Mouse (Mus musculus): ENCODE results near the gene BC053393. TPM values are rescaled to one million over a fixed set of nuclear protein-coding genes. Genes with fewer than 3 reads are reported as not detected.

Gene BC053393
- 0.02 and 0.04 TPM in 2 replicates for polyA plus RNA-seq (2012; rRNA removed)

DNA sequence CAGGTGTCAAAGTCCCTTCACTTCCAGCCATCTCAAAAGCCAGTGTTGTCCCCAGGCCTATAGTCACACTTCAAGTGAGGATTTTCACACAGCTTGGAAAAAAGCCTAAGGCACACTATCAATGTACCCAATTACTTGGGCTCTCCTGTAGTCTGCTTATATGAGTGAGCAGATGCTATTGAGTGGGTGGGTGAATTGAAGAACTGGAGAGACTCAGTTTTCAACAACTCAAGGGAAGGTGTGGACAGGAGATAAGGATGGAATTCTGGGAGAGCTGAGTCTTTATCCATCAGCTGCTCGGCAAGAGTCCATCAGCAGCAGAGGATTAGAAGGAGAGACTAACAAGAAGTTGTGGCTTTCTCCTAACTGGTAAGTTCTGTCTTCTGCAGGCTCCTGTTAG, at the start of gene BC053393:
TSS of gene BC053393 (plus strand) at position 210 of the 400 bp plus-strand sequence.

DNA sequence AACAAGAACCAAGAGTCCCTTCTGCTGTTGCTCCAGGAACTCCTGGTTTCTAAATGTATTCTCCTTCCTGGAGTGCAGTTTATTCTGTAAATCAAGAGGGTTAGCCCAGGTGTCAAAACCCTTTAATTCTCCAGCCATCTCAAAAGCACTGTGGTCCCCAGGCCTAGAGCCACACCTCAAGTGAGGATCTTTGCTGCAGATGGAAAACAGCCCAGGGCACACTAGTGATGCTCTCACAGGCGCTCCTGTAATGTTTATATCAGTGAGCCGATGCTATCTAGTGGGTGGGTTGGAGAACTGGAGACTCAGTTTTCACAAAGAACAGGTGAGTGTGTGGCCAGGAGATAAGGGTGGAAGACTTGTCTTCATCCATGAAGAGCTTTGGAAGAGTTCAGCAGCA, 47.4 kb upstream of the BC053393 start, which contains the start of gene Gm12169:
TSS of gene Gm12169 (plus strand) at position 301 of the 400 bp plus-strand sequence.

DNA sequence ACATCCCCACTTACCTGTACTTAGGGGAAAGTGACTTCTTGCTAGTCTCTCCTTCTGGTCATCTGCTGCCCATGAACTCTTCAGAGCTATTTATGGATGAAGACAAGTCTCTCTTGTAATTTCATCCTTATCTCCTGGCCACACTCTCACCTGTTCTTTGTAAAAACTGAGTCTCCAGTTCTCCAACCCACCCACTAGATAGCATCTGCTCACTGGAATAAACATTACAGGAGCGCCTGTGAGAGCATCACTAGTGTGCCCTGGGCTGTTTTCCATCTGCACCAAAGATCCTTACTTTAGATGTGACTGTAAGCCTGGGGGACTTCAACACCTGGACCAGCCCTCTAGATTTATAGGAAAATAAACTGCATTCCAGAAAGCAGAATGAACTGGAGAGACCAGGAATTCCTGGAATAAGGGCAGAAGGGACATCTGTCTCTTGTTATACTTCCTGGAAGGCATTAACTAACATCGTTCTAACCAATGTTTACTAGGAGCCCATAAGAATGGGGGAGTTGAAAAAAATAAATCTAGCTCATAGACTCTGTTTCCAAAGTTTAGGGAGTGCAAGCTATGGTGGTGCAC, 58.0 kb downstream of the BC053393 start, which contains the start of gene Dppa1:
TSS of gene Dppa1 (minus strand) at position 51 of the 585 bp plus-strand sequence.

Other genes with a start within 250 kb of the BC053393 start
- 0.06 TPM in 1 of 2 replicates, not detected in the other for gene Itk, start 182.0 kb upstream of the BC053393 start, polyA plus RNA-seq (2012; rRNA removed)
- gene Fam71b, start 175.0 kb upstream of the BC053393 start, polyA plus RNA-seq (2012; rRNA removed): 0.02 TPM in 1 of 2 replicates, not detected in the other
- gene Med7, start 134.6 kb upstream of the BC053393 start, polyA plus RNA-seq (2012; rRNA removed): 58.8 and 65.3 TPM in 2 replicates
- 0.15 and 0.22 TPM in 2 replicates for gene Havcr2, start 116.6 kb upstream of the BC053393 start, polyA plus RNA-seq (2012; rRNA removed)
- gene Gm12169, start 47.3 kb upstream of the BC053393 start, polyA plus RNA-seq (2012; rRNA removed): not detected in 2 replicates
- not detected in 2 replicates for gene Dppa1, start 57.7 kb downstream of the BC053393 start, polyA plus RNA-seq (2012; rRNA removed)
- gene Timd2, start 135.5 kb downstream of the BC053393 start, polyA plus RNA-seq (2012; rRNA removed): 0.29 and 0.76 TPM in 2 replicates
- gene Havcr1, start 163.5 kb downstream of the BC053393 start, polyA plus RNA-seq (2012; rRNA removed): 0.04 and 0.21 TPM in 2 replicates
- 0.25 and 0.40 TPM in 2 replicates for gene Timd4, start 239.3 kb downstream of the BC053393 start, polyA plus RNA-seq (2012; rRNA removed)

Measured in central nervous system, embryonic 11.5 days (tissue).